In genomic region chr12:80867083-80867482, GRCm38 (mm10) we compare ENCODE assay signal across 17 mouse cellular contexts.
A peak's percentile ranks its signal among the peaks of the same experiment; 100 is the strongest.
DNase-seq lines count a peak whose midpoint lies in the region; ATAC-seq lines count a peak whose summit lies in the region.
"Had no signal": no experiment of that assay in that cellular context is flagged by ENCODE, and none has a peak within 500 bp of the region (broad histone marks: within the 10 kb centered on the region; RNA-seq: fewer than 3 reads in every experiment).

No protein-coding gene starts in this region.

- no peak overlapping the region for H3K4me2 ChIP-seq in heart, embryonic 12.5 days
- no peak overlapping the region for H3K4me2 ChIP-seq in intestine, embryonic 16.5 days (ENCODE audit: low read depth, low read length)
- H3K4me2 ChIP-seq: embryonic facial prominence, embryonic 13.5 days; heart, embryonic 13.5 days; hindbrain, embryonic 14.5 days; midbrain, embryonic 15.5 days had no signal

- no peak overlapping the region for H3K27ac ChIP-seq in heart, embryonic 12.5 days (ENCODE audit: poor library complexity, severe bottlenecking)
- H3K27ac ChIP-seq in intestine, embryonic 16.5 days (ENCODE audit: low read length), result no peak overlapping the region
- H3K27ac ChIP-seq: embryonic facial prominence, embryonic 13.5 days; forebrain, embryonic 10.5 days; heart, embryonic 13.5 days; hindbrain, embryonic 14.5 days; midbrain, embryonic 15.5 days had no signal

- H3K36me3 ChIP-seq in heart, embryonic 12.5 days, result peaks cover 19% of the 10 kb centered on the region
- H3K36me3 ChIP-seq in intestine, embryonic 16.5 days (ENCODE audit: control insufficient read depth, insufficient read depth, low read length), result 0 out of 2 replicates have a peak, but pooled peaks cover 3% of the 10 kb centered on the region
- H3K36me3 ChIP-seq: midbrain, embryonic 15.5 days had no signal

- H3K4me3 ChIP-seq in heart, embryonic 12.5 days, result no peak overlapping the region
- H3K4me3 ChIP-seq in intestine, embryonic 16.5 days (ENCODE audit: low read length), result no peak overlapping the region
- H3K4me3 ChIP-seq: embryonic facial prominence, embryonic 13.5 days; forebrain, embryonic 10.5 days; heart, embryonic 13.5 days; midbrain, embryonic 15.5 days had no signal

- WGBS in heart, embryonic 12.5 days, result 77% methylated on average over 3 of the region's 3 CpGs
- 75% methylated on average over 3 of the region's 3 CpGs for whole genome bisulfite sequencing in intestine, embryonic 16.5 days

- no peak overlapping the region for H3K9ac ChIP-seq in heart, embryonic 12.5 days
- no peak overlapping the region for H3K9ac ChIP-seq in intestine, embryonic 16.5 days (ENCODE audit: low read depth, low read length)
- H3K9ac ChIP-seq: embryonic facial prominence, embryonic 13.5 days; heart, embryonic 13.5 days; hindbrain, embryonic 14.5 days; liver, postnatal 0 days; midbrain, embryonic 15.5 days had no signal

- peaks cover 35% of the 10 kb centered on the region for H3K4me1 ChIP-seq in heart, embryonic 12.5 days (replicated peaks)
- 0 out of 2 replicates have a peak, but pooled peaks cover 3% of the 10 kb centered on the region for H3K4me1 ChIP-seq in intestine, embryonic 16.5 days (ENCODE audit: control insufficient read depth, insufficient read depth, low read length)
- H3K4me1 ChIP-seq: embryonic facial prominence, embryonic 13.5 days; midbrain, embryonic 15.5 days had no signal

- no peaks in the 10 kb centered on the region for H3K9me3 ChIP-seq in heart, embryonic 12.5 days (replicated peaks)
- H3K9me3 ChIP-seq in intestine, embryonic 16.5 days (ENCODE audit: control insufficient read depth, low read length), result no peaks in the 10 kb centered on the region
- H3K9me3 ChIP-seq: embryonic facial prominence, embryonic 13.5 days; forebrain, embryonic 10.5 days; heart, embryonic 13.5 days; midbrain, embryonic 15.5 days had no signal

- no peaks in the 10 kb centered on the region for H3K27me3 ChIP-seq in heart, embryonic 12.5 days (replicated peaks)
- no peaks in the 10 kb centered on the region for H3K27me3 ChIP-seq in intestine, embryonic 16.5 days (replicated peaks; ENCODE audit: control insufficient read depth, insufficient read depth, low read length)
- H3K27me3 ChIP-seq: embryonic facial prominence, embryonic 13.5 days; heart, embryonic 13.5 days; midbrain, embryonic 15.5 days had no signal

- DNase-seq in heart, adult 18-20 months, result peak; percentile 49 to 83
- peak; percentile 66 to 79 for DNase-seq in heart, adult 9 months (ENCODE audit: low spot score in 2 of 2)
- peak; percentile 76 for DNase-seq in kidney, adult 9 months
- peak; percentile 62 for DNase-seq in lung, postnatal 14 days
- no peak for DNase-seq in spleen, postnatal 4 days (ENCODE audit: low spot score in 2 of 2)
- DNase-seq in cerebellum, postnatal 14 days, result no peak
- DNase-seq: cerebellum, postnatal 36 days; liver, postnatal 0 days; thymus, postnatal 25 days had no signal

- no peak for ATAC-seq in heart, embryonic 12.5 days (ENCODE audit: insufficient number of reproducible peaks, low FRiP score)
- no peak for ATAC-seq in intestine, embryonic 16.5 days
- ATAC-seq: CD4-positive, CD25-positive, alpha-beta regulatory T cell, adult 4 months; liver, postnatal 0 days; midbrain, embryonic 15.5 days had no signal

Comparison
In these comparisons a context has a peak if more than half of its experiments do, and no peak if none do; other contexts are left out.
1. DNase-seq: peak in heart, adult 18-20 months (2 of 2), heart, adult 9 months (2 of 2), kidney, adult 9 months (single experiment) and lung, postnatal 14 days (single experiment); none in spleen, postnatal 4 days (0 of 2) and cerebellum, postnatal 14 days (0 of 2).